Mouse (Mus musculus) brain, embryonic 14.5 days (tissue): Measurements from ENCODE around the gene Ap1g2.

Experiments
- CTCF ChIP-seq: fragments of 200-500 bp; IDR thresholded peaks from 2 replicates; pipeline ENCODE4 v1.5.1; 2012; ENCODE audit warnings: inconsistent platforms, mild to moderate bottlenecking, moderate library complexity, borderline replicate concordance; ENCODE audit not compliant: insufficient read depth, insufficient read length; ENCODE audit errors: extremely low read depth
- POLR2A ChIP-seq: fragments of 200-500 bp; IDR thresholded peaks from 2 replicates; pipeline ENCODE4 v1.6.1; 2012; ENCODE audit warnings: mild to moderate bottlenecking, inconsistent platforms, borderline replicate concordance; ENCODE audit not compliant: poor library complexity, insufficient read depth, insufficient read length, severe bottlenecking; ENCODE audit errors: extremely low read depth

GRCm38 (mm10) chr14:55097646-55098045, 8.7 kb downstream of the Ap1g2 start:
- TF ChIP-seq CTCF: no peak
- no peak for TF ChIP-seq POLR2A
